Mouse (Mus musculus) G1E (cell line): Measurements from ENCODE around the gene Tspan17. TPM values are rescaled to one million over a fixed set of nuclear protein-coding genes. Genes with fewer than 3 reads are reported as not detected.
A peak's percentile ranks its signal among the peaks of the same experiment; 100 is the strongest.

ENCODE experiments used
- ATAC-seq: 2 replicates; pipeline ENCODE4 v1.8.0; 2016; ENCODE audit warnings: mild to moderate bottlenecking; ENCODE audit not compliant: insufficient number of reproducible peaks, poor library complexity, low FRiP score, severe bottlenecking; ENCODE audit errors: extremely low read depth
- DNase-seq: peaks from one replicate; pipeline ENCODE4 v3.0.0; 2012; ENCODE audit warnings: low spot score
- H3K27me3 ChIP-seq: 2 replicates; pipeline ENCODE4 v1.6.1; 2012; ENCODE audit warnings: mild to moderate bottlenecking, low read length, inconsistent platforms; ENCODE audit not compliant: insufficient read depth
- H3K36me3 ChIP-seq: replicated peaks from 2 replicates; pipeline ENCODE3; 2012; ENCODE audit warnings: mild to moderate bottlenecking, inconsistent platforms
- H3K4me1 ChIP-seq: 2 replicates; pipeline ENCODE4 v1.6.1; 2012; ENCODE audit warnings: low read depth, low read length, inconsistent platforms, mixed read lengths; ENCODE audit not compliant: insufficient read depth
- H3K4me3 ChIP-seq: 2 replicates; pipeline ENCODE4 v1.5.1; 2012; ENCODE audit warnings: low read depth, mild to moderate bottlenecking, inconsistent platforms, low read length, moderate library complexity, mixed read lengths
- H3K9me3 ChIP-seq: replicated peaks from 2 replicates; pipeline ENCODE4 v1.6.1; 2012; ENCODE audit warnings: inconsistent platforms
- CTCF ChIP-seq: IDR thresholded peaks from 2 replicates; pipeline ENCODE4 v1.5.1; 2012; ENCODE audit warnings: low read depth, low read length, inconsistent platforms, mixed read lengths
- GATA1 ChIP-seq: IDR thresholded peaks from 2 replicates; pipeline ENCODE4 v1.6.1; 2012; ENCODE audit warnings: borderline replicate concordance, low read length, inconsistent platforms, mixed read lengths
- GATA2 ChIP-seq: IDR thresholded peaks from 2 replicates; pipeline ENCODE4 v1.6.1; 2012; ENCODE audit warnings: low read depth, low read length, inconsistent platforms, borderline replicate concordance
- POLR2AphosphoS5 ChIP-seq: IDR thresholded peaks from 2 replicates; pipeline ENCODE4 v1.6.1; 2012; ENCODE audit warnings: low read depth, low read length, inconsistent platforms; ENCODE audit not compliant: insufficient replicate concordance
- TAL1 ChIP-seq: conservative IDR thresholded peaks from 2 replicates; pipeline ENCODE4 v1.6.1; 2012; ENCODE audit warnings: low read depth, low read length, inconsistent platforms, mixed read lengths
- polyA plus RNA-seq: library from polyadenylated mRNA; stranded (reverse); fragments of >175 nt; gene quantifications from 2 replicates; pipeline ENCODE4 v1.2.3, GENCODE M21; 2012
- total RNA-seq, 2 experiments: library from RNA; stranded (forward) in 1 of 2; stranded (reverse) in 1 of 2; fragments of 200-1000 nt in 1 of 2; fragments of >200 nt in 1 of 2; fragmentation: Nextera tagmentation in 1 of 2; gene quantifications; 2 replicates each; pipeline ENCODE4 v1.2.3; 2014 to 2017

The Tspan17 gene
- total RNA-seq (2014; fragmentation: Nextera tagmentation) (1.6 and 1.7 TPM in 2 replicates), total RNA-seq (2017) (1.1 and 2.0 TPM in 2 replicates), polyA plus RNA-seq (0.43 and 0.44 TPM in 2 replicates)

DNA sequence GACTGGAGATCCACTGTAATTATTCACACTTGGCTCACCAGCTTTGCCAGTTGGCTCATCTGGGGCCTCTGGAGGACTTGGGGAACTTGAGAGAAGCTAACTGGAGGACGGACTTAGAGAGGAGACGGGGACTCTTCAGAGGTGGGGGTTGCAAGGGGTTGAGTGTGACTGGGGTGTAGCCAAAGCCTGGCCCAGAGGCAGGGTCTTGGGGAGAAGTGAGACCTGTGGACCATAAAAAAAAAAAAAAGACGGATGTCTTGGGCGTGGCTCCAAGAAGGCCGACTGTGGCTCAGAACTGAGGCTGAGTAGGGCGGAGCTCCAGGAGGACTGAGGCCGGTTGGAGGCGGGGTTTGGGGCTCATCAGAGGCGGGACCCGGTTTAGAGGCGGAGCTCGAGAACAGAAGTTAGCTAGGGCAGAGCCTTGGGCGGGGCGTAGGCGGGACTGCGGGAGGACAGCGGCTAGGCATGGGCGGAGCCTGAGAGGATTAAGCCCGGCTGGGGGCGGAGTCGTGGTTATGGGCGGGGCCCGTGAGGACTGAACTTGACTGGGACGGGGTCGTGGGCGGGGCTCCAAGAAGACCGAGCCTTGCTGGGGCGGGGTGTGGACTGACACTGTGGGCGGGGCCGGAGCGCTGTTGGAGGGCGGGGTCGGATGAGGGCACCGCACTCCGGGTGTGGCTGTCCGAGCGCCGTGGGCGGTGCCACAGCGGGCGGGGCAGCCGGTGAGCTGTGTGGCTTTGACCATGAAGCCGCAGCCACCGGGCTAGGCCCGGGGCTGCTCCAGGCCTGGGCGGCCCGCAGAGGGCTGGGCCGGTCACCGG is at the start of gene Tspan17:
TSS of gene Tspan17 (plus strand) at position 638 of the 821 bp plus-strand sequence.
- H3K27me3 ChIP-seq, result peaks cover 17% of the 10 kb centered on the region
- no peaks in the 10 kb centered on the region for H3K36me3 ChIP-seq
- ATAC-seq, result peak; percentile 90

DNA sequence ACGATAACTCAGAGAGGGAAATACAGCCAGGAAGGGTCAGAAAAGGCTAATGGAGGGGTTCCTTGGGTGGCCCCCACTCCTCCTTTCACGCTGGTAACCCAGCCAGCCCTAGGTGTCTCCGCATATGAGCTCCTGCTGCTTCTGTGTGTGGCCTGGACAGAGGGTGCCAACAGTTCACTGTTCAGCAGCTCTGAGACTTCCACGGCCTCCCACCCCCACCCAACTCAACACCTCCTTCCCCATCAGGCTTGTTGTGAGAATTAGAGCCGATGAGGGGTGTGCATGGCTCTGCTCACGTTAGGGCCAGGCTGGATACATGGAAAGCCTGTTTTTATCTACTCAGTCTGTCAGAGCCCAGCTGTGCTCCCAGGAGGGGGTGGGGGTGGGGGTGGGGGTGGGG is 43.1 kb upstream of the Tspan17 start:
- H3K27me3 ChIP-seq, result no peaks in the 10 kb centered on the region
- peaks cover 15% of the 10 kb centered on the region for H3K9me3 ChIP-seq
- no peak for DNase-seq
- no peak for ATAC-seq
- no peak overlapping the region for H3K4me3 ChIP-seq
- no peak for TF ChIP-seq TAL1
- no peak for TF ChIP-seq POLR2AphosphoS5
- TF ChIP-seq GATA1, result no peak
- TF ChIP-seq GATA2, result no peak
- no peak for TF ChIP-seq CTCF
- H3K36me3 ChIP-seq, result no peaks in the 10 kb centered on the region
- peaks cover 5% of the 10 kb centered on the region for H3K4me1 ChIP-seq

More for the DNA sequence above, at the start of gene Tspan17:
- H3K9me3 ChIP-seq, result no peaks in the 10 kb centered on the region
- H3K4me3 ChIP-seq, result peak within 1 kb of the TSS; percentile 68; the same call in 1 of the 2 replicates
- TF ChIP-seq GATA2, result no peak
- H3K4me1 ChIP-seq, result peaks cover 17% of the 10 kb centered on the region
- DNase-seq, result peak; percentile 71

DNA sequence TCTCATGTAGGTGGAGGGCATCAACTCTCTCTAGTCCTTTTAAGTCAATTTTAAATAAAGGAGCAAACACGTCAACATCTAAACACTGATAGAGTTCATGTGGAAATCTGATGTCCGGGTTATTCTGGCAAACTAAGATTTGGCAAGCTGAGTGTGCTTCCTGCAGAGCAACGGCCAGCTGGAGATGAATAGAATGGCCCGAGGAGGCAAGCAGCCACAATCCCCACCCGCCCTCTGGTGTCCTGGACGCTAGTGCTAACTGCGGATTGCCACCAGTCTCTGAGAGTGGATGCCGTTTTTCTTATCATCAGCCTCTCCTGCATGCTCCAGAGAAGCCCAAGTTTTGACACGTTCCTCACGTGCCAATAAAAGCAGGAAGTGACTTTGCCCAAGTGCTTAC is 42.3 kb upstream of the Tspan17 start:
- peaks cover 15% of the 10 kb centered on the region for H3K9me3 ChIP-seq
- no peak for TF ChIP-seq POLR2AphosphoS5
- TF ChIP-seq GATA2, result no peak
- no peak for TF ChIP-seq CTCF
- TF ChIP-seq TAL1, result no peak
- no peak for TF ChIP-seq GATA1
- ATAC-seq, result no peak
- no peaks in the 10 kb centered on the region for H3K27me3 ChIP-seq
- DNase-seq, result no peak
- H3K4me3 ChIP-seq, result no peak overlapping the region
- no peaks in the 10 kb centered on the region for H3K36me3 ChIP-seq
- H3K4me1 ChIP-seq, result peaks cover 5% of the 10 kb centered on the region

DNA sequence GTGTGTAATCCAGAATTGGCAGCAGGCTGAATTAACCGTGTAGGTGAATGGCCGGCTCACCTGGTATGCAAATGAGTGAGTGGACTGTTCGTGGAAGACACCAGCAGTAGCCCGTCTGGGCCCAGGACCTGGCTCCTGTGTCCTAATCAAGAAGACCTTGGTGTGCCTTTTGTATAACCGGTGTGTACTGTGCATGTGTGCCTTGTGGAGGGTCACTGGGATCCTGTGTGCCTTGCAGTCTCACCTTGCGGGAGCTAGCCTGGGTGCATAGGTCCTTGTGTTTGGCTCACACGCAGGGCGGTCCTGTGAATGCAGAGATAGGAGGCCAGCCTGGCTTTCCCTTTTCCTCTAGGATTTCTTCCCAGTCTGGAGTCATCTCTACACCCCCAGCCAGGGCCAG is 41.0 kb upstream of the Tspan17 start:
- no peak for TF ChIP-seq GATA1
- TF ChIP-seq POLR2AphosphoS5, result no peak
- TF ChIP-seq CTCF, result no peak
- TF ChIP-seq GATA2, result no peak
- TF ChIP-seq TAL1, result no peak
- H3K9me3 ChIP-seq, result peaks cover 15% of the 10 kb centered on the region
- DNase-seq, result no peak
- H3K36me3 ChIP-seq, result no peaks in the 10 kb centered on the region
- no peaks in the 10 kb centered on the region for H3K27me3 ChIP-seq
- peaks cover 5% of the 10 kb centered on the region for H3K4me1 ChIP-seq
- no peak for ATAC-seq
- H3K4me3 ChIP-seq, result no peak overlapping the region

DNA sequence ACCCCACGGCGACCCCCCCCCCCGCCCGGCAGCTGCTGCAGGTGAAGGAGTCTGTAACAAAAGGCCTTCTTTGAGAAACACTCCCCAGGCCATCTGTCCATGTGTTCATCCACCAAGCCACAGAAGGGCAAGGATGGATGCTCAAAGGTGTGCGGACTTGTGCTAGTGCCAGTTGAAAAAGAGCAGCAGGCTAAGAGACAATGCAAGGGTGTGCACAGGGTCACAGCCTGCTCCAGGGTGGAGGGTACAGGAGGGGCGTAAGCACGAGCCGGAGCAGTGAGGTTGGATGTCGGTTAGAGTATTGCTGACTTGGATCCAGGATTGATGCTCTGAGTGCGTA is 40.5 kb upstream of the Tspan17 start:
- DNase-seq, result no peak
- no peak for ATAC-seq
- H3K9me3 ChIP-seq, result peaks cover 15% of the 10 kb centered on the region
- H3K36me3 ChIP-seq, result no peaks in the 10 kb centered on the region
- no peak for TF ChIP-seq TAL1
- no peak for TF ChIP-seq GATA2
- no peak for TF ChIP-seq POLR2AphosphoS5
- no peak for TF ChIP-seq CTCF
- TF ChIP-seq GATA1, result no peak
- no peak overlapping the region for H3K4me3 ChIP-seq
- H3K27me3 ChIP-seq, result no peaks in the 10 kb centered on the region
- H3K4me1 ChIP-seq, result peaks cover 5% of the 10 kb centered on the region

DNA sequence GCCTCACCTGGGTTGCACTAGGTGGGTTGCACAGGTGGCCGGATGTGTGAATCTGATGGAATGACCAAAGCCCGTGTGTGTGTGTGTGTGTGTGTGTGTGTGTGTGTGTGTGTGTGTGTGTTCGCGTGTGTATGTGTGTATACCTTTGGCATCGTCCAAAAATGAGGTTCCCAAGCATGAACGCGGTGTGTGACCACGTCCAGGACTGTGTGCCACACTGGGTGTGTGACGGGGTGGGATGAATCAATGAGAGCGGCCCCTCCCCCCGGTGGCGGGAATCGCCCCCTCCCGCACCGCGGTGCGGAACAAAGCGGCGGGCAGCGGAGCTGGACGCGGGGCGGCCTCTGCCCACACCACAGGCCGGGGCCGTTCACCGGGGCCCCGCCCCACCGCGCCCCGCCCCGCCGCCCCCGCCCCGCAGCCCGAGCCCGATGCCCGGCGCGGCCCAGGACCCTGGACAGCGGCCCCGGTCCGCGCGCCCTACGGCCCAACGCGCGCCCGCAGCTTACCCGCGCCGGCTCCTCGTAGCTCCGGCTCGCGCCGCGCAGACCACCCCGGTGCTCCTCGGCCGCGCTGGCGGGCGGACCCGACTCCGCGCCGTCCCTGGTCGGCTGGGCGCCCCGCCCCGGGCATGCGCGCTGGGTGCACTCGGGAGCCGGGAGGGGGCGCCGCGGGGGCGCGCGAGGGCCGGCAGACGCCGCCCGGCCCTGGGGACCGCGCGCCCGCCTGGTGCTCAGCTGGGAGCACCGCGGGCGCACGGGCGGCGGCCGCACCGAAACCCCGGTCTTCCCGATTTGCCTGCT is 39.9 kb upstream of the Tspan17 start:
- Histone ChIP-seq H3K4me3 (no peak overlapping the region), H3K4me1 (peaks cover 3% of the 10 kb centered on the region), H3K9me3 (peaks cover 15% of the 10 kb centered on the region), H3K36me3 (no peaks in the 10 kb centered on the region), H3K27me3 (no peaks in the 10 kb centered on the region)
- TF ChIP-seq GATA2 (no peak), GATA1 (no peak), POLR2AphosphoS5 (no peak), TAL1 (no peak), CTCF (no peak)
- no peak for ATAC-seq
- DNase-seq, result no peak
